Mouse (Mus musculus) fibroblast of lung, adult 2 months (primary cell): Measurements from ENCODE around the gene Pes1.
"Not testable (repeated sequence)": the region's sequence is repeated elsewhere in the genome, so short reads cannot be mapped to it uniquely, and the experiment has no call there.

ENCODE experiments used
- DNase-seq: peaks from one replicate; pipeline ENCODE4 v3.0.0-alpha.2; 2011; ENCODE audit warnings: low read depth

Gene Pes1

DNA sequence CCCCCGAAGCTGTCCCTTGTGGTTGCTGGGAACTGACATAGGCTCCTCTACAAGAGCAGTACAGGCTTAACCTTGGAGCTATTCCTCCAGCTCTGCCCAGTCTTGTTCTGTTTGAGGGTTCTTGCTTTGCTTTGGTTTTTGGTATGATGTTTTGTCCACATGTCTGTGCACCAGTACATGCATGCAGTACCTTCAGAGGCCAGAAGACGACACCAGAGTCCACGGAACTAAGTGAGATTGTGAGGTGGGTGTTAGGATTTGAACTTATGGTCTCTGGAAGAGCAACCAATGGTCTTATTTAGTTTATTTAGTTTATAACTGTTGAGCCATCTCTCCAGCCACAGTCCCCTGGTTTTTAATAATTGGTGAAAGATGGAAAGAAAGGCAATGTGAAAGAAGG is 42.7 kb downstream of the Pes1 start:
- DNase-seq: no peak

DNA sequence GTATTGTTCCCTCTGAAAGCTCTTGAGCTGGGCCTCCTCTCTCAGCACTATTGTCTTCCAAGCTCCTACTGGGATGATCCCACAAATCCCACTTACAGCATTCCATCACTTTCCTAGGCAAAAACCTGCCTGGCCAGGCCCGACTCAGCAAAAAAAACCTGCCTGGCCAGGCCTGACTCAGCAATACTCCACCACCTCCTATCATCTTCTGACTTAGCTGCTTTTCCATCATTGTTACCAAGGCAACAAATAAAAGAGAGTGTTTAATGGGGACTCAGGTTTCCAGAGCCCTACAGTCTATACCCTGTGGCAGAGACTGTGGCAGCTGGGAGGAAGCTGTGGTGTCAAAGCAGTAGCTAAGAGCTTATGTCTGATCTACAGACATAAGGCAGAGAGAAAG is 48.8 kb downstream of the Pes1 start:
- no peak for DNase-seq

DNA sequence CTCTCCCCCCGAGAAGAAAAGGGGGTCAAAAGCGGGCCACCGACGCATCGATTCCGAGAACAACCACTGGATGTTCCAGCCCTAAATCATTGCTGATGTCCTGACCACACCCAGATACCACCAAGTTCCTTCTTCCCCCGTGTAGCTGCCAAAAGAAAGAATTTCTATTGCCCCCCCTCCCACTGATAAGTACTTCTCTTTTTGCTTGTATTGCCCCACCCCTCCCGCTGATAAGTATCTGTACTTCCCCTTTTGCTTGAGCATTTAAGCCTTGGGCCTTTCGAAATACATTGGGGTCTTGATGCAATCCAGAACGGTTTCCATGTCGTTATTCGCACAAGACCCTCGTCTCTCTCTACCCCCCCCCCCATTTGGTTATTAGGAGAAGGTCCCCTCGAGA is 52.0 kb downstream of the Pes1 start:
- not testable (repeated sequence) for DNase-seq

- DNase-seq: not testable (repeated sequence)
Measured at GRCm38 (mm10) chr11:4022111-4022510, 58.3 kb downstream of the Pes1 start.

DNA sequence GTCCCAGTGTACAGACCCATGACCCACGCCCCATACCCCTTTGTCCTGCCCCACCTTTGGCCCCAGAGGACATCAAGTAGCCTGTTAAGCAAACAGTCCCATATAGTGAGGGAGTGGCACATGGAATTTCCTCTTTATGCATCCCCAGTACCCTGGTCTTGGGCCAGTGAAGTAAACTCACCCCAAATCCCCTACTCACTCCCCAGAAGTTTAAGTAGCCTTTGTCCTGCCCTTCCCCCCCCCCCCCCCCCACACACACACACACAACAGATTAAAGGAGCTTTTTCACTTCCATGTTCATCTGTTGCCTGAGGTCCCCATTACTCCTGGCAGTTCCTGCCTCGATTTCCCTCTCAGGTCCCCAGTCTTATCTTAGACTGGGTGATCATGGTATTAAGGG is 59.5 kb downstream of the Pes1 start:
- no peak for DNase-seq

DNA sequence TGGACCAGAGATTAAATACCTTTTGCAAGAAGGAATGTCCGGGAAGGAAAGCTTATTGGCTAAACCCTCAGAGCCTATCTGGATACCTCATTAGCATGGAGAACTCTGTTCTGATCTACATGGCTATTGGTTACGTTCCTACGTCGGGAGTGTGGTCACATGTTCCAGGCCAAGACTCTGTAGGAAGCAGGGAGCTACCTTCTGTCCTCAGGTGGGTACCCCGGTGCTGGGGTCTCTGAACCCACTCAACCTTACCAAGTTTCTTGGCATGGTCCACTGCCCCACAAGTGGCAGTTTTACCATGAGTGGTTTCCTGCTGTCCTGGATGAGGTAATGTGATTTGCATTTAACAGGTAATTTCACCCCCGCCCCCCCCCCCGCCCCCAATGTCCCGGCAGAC is 63.3 kb downstream of the Pes1 start:
- DNase-seq: no peak

DNA sequence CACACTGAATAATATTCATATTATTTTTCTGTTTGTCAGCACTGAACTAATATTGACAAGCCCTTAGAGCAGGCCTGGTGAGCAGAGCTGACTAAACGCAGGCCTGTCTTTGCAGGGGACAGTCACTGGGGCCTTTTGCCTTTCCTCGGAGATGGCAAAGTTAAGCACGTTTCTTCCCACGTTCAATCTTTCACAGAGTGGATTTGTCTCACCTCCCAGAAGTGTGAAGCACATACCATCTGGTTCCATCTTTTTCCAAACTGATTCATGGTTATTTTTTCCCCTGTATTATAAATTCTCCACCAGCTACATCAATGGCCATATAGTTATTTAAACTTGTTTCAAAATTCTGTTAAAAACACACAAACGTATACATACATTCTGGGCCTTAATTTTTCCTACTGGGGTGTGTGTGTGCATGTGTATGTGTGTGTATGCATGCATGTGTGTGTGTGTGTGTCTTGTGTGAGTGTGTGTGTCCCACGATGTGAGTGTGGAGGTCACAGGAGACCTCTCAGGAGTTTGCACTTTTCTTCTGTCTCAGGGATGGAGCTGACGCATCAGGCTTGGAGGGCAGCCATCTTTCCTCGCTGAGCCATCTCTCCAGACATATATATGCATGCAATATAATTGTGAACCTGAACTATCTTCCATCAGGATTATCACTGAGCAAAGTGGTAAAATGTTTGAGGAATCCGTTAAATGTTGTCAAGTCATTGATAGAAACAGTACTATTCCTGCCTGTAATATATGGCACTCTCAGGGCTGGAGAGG is 64.0 kb downstream of the Pes1 start:
- DNase-seq: no peak

DNA sequence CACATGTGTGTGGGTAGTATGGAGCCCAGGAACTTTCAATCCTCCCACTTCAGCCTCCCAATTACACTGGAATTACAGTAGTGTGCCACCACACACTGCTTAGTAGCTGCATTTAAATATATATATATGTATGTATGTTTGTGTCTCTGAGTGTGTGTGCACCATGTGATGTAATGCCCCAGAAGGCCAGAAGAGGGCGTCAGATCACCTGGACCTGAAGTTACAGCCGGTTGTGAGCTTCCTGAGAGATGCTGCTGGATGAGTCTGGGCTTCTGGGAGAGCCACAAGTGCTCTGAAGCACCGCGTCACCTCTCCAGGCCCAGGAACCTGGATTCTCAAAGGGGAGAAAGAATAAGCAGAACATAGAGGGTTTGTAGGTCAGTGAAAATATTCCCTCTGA is 65.6 kb downstream of the Pes1 start:
- no peak for DNase-seq
